Mouse (Mus musculus): Measurements from ENCODE around the gene Sema5a. TPM values are rescaled to one million over a fixed set of nuclear protein-coding genes. Genes with fewer than 3 reads are reported as not detected.
A peak's percentile ranks its signal among the peaks of the same experiment; 100 is the strongest.
"Not testable (repeated sequence)": the region's sequence is repeated elsewhere in the genome, so short reads cannot be mapped to it uniquely, and the experiment has no call there.

Sema5a gene
- 26.3 and 26.8 TPM in 2 replicates for polyA plus RNA-seq (2015; fragmentation: Nextera tagmentation; extraction: Ambion mirVana)

GRCm38 (mm10) chr15:32244344-32244955 lies at the start of gene Sema5a:
Gene Sema5a (plus strand): TSS chr15:32244810.
- no peaks in the 10 kb centered on the region for H3K27me3 ChIP-seq
- under 1% methylated on average over 32 of the region's 45 CpGs for WGBS
- peak within 1 kb of the TSS; percentile 66 for H3K4me3 ChIP-seq
- peaks cover 12% of the 10 kb centered on the region for H3K36me3 ChIP-seq
- peak within 1 kb of the TSS; percentile 76 for H3K9ac ChIP-seq
- no peaks in the 10 kb centered on the region for H3K9me3 ChIP-seq
- peak; percentile 93 for ATAC-seq (ENCODE audit: insufficient number of reproducible peaks, low FRiP score, low TSS enrichment, low read depth)
- H3K4me1 ChIP-seq, result peaks cover 14% of the 10 kb centered on the region; the same call in 1 of the 2 replicates
- peak within 1 kb of the TSS; percentile 92 for H3K27ac ChIP-seq
- peak within 1 kb of the TSS; percentile 95 for H3K4me2 ChIP-seq

- Histone ChIP-seq H3K9me3 (no peaks in the 10 kb centered on the region; the same call in 1 of the 2 replicates), H3K27me3 (no peaks in the 10 kb centered on the region), H3K27ac (no peak overlapping the region), H3K9ac (no peak overlapping the region), H3K4me2 (no peak overlapping the region), H3K4me3 (no peak overlapping the region), H3K36me3 (no peaks in the 10 kb centered on the region), H3K4me1 (0 out of 2 replicates have a peak, but pooled peaks cover 6% of the 10 kb centered on the region)
- ATAC-seq (ENCODE audit: insufficient number of reproducible peaks, low FRiP score, low TSS enrichment, low read depth), result no peak
- 77% methylated on average over 9 of the region's 9 CpGs for whole genome bisulfite sequencing
These were observed 46.5 kb upstream of the Sema5a start for GRCm38 (mm10) chr15:32198076-32198475.

- 0 out of 2 replicates have a peak, but pooled peaks cover 6% of the 10 kb centered on the region for H3K4me1 ChIP-seq
- no peaks in the 10 kb centered on the region for H3K27me3 ChIP-seq
- ATAC-seq (ENCODE audit: insufficient number of reproducible peaks, low FRiP score, low TSS enrichment, low read depth), result no peak
- no peaks in the 10 kb centered on the region for H3K36me3 ChIP-seq
- H3K9ac ChIP-seq, result no peak overlapping the region
- H3K4me2 ChIP-seq, result no peak overlapping the region
- H3K9me3 ChIP-seq, result no peaks in the 10 kb centered on the region; the same call in 1 of the 2 replicates
- 0 out of 2 replicates have a peak overlapping the region, but pooled peaks have one; percentile 1 for H3K27ac ChIP-seq
- H3K4me3 ChIP-seq, result no peak overlapping the region
- WGBS, result 37% methylated on average over 5 of the region's 5 CpGs
These were observed 46.0 kb upstream of the Sema5a start for GRCm38 (mm10) chr15:32198561-32198960.

GRCm38 (mm10) chr15:32203242-32203641 lies 41.4 kb upstream of the Sema5a start:
- no peaks in the 10 kb centered on the region; the same call in 1 of the 2 replicates for H3K9me3 ChIP-seq
- 71% methylated on average over 5 of the region's 5 CpGs for whole genome bisulfite sequencing
- no peak for ATAC-seq (ENCODE audit: insufficient number of reproducible peaks, low FRiP score, low TSS enrichment, low read depth)
- H3K4me3 ChIP-seq, result no peak overlapping the region
- H3K27me3 ChIP-seq, result no peaks in the 10 kb centered on the region
- no peak overlapping the region for H3K9ac ChIP-seq
- no peak overlapping the region for H3K27ac ChIP-seq
- H3K36me3 ChIP-seq, result no peaks in the 10 kb centered on the region
- H3K4me2 ChIP-seq, result no peak overlapping the region
- 0 out of 2 replicates have a peak, but pooled peaks cover 6% of the 10 kb centered on the region for H3K4me1 ChIP-seq

- H3K9me3 ChIP-seq, result no peaks in the 10 kb centered on the region
- H3K4me2 ChIP-seq, result no peak overlapping the region
- H3K27ac ChIP-seq, result no peak overlapping the region
- no peaks in the 10 kb centered on the region for H3K27me3 ChIP-seq
- H3K9ac ChIP-seq, result no peak overlapping the region
- no peaks in the 10 kb centered on the region for H3K36me3 ChIP-seq
- WGBS, result 80% methylated on average over 10 of the region's 10 CpGs
- no peak for ATAC-seq (ENCODE audit: insufficient number of reproducible peaks, low FRiP score, low TSS enrichment, low read depth)
- no peaks in the 10 kb centered on the region for H3K4me1 ChIP-seq
- no peak overlapping the region for H3K4me3 ChIP-seq
These were observed 39.7 kb upstream of the Sema5a start for GRCm38 (mm10) chr15:32204908-32205307.

GRCm38 (mm10) chr15:32214687-32215086 lies 29.9 kb upstream of the Sema5a start:
- not testable (repeated sequence) for H3K9ac ChIP-seq; ATAC-seq (ENCODE audit: insufficient number of reproducible peaks, low FRiP score, low TSS enrichment, low read depth); H3K4me1 ChIP-seq; H3K4me3 ChIP-seq; H3K36me3 ChIP-seq; H3K27ac ChIP-seq; H3K27me3 ChIP-seq; H3K4me2 ChIP-seq; H3K9me3 ChIP-seq
- WGBS, result 86% methylated on average over 10 of the region's 10 CpGs

- Histone ChIP-seq H3K4me3 (no peak overlapping the region), H3K9ac (no peak overlapping the region), H3K27me3 (no peaks in the 10 kb centered on the region), H3K36me3 (no peaks in the 10 kb centered on the region), H3K4me1 (no peaks in the 10 kb centered on the region), H3K27ac (no peak overlapping the region), H3K4me2 (no peak overlapping the region), H3K9me3 (no peaks in the 10 kb centered on the region)
- ATAC-seq (ENCODE audit: insufficient number of reproducible peaks, low FRiP score, low TSS enrichment, low read depth), result no peak
- 89% methylated on average over 7 of the region's 7 CpGs for WGBS
These were observed 21.6 kb upstream of the Sema5a start for GRCm38 (mm10) chr15:32223028-32223427.

- Histone ChIP-seq H3K27me3 (no peaks in the 10 kb centered on the region), H3K9me3 (no peaks in the 10 kb centered on the region), H3K9ac (no peak overlapping the region), H3K27ac (no peak overlapping the region), H3K36me3 (no peaks in the 10 kb centered on the region), H3K4me3 (no peak overlapping the region), H3K4me2 (no peak overlapping the region), H3K4me1 (no peaks in the 10 kb centered on the region)
- 86% methylated on average over 3 of the region's 3 CpGs for WGBS
- ATAC-seq (ENCODE audit: insufficient number of reproducible peaks, low FRiP score, low TSS enrichment, low read depth), result no peak
These were observed 19.2 kb upstream of the Sema5a start for GRCm38 (mm10) chr15:32225394-32225793.

GRCm38 (mm10) chr15:32226381-32226780 lies 18.2 kb upstream of the Sema5a start:
- Histone ChIP-seq H3K4me1 (no peaks in the 10 kb centered on the region), H3K36me3 (no peaks in the 10 kb centered on the region), H3K4me2 (no peak overlapping the region), H3K27me3 (no peaks in the 10 kb centered on the region), H3K9me3 (no peaks in the 10 kb centered on the region), H3K4me3 (no peak overlapping the region), H3K27ac (no peak overlapping the region), H3K9ac (no peak overlapping the region)
- 77% methylated on average over 6 of the region's 6 CpGs for WGBS
- no peak for ATAC-seq (ENCODE audit: insufficient number of reproducible peaks, low FRiP score, low TSS enrichment, low read depth)

GRCm38 (mm10) chr15:32226888-32227395 lies 17.7 kb upstream of the Sema5a start:
- H3K4me1 ChIP-seq, result no peaks in the 10 kb centered on the region
- no peak overlapping the region for H3K4me3 ChIP-seq
- no peaks in the 10 kb centered on the region for H3K9me3 ChIP-seq
- H3K27ac ChIP-seq, result no peak overlapping the region
- H3K36me3 ChIP-seq, result no peaks in the 10 kb centered on the region
- H3K4me2 ChIP-seq, result no peak overlapping the region
- ATAC-seq (ENCODE audit: insufficient number of reproducible peaks, low FRiP score, low TSS enrichment, low read depth), result no peak
- 87% methylated on average over 7 of the region's 7 CpGs for WGBS
- no peaks in the 10 kb centered on the region for H3K27me3 ChIP-seq
- H3K9ac ChIP-seq, result no peak overlapping the region

GRCm38 (mm10) chr15:32230066-32230465 lies 14.5 kb upstream of the Sema5a start:
- ATAC-seq (ENCODE audit: insufficient number of reproducible peaks, low FRiP score, low TSS enrichment, low read depth), result no peak
- Histone ChIP-seq H3K36me3 (no peaks in the 10 kb centered on the region), H3K9me3 (no peaks in the 10 kb centered on the region), H3K4me1 (no peaks in the 10 kb centered on the region), H3K4me3 (no peak overlapping the region), H3K4me2 (no peak overlapping the region), H3K9ac (no peak overlapping the region), H3K27ac (no peak overlapping the region), H3K27me3 (no peaks in the 10 kb centered on the region)
- 78% methylated on average over 2 of the region's 2 CpGs for WGBS

GRCm38 (mm10) chr15:32232189-32232588 lies 12.4 kb upstream of the Sema5a start:
- no peak overlapping the region for H3K27ac ChIP-seq
- H3K9ac ChIP-seq, result no peak overlapping the region
- H3K9me3 ChIP-seq, result no peaks in the 10 kb centered on the region
- H3K4me1 ChIP-seq, result no peaks in the 10 kb centered on the region
- no peak overlapping the region for H3K4me3 ChIP-seq
- WGBS, result 87% methylated on average over 3 of the region's 3 CpGs
- no peak overlapping the region for H3K4me2 ChIP-seq
- H3K36me3 ChIP-seq, result no peaks in the 10 kb centered on the region
- no peaks in the 10 kb centered on the region for H3K27me3 ChIP-seq
- no peak for ATAC-seq (ENCODE audit: insufficient number of reproducible peaks, low FRiP score, low TSS enrichment, low read depth)
